Mouse (Mus musculus) megakaryocyte-erythroid progenitor cell, adult 5-6 weeks (primary cell): ENCODE measurements around the gene Ndufaf1. TPM values are rescaled to one million over a fixed set of nuclear protein-coding genes. Genes with fewer than 3 reads are reported as not detected.
"Not testable (repeated sequence)": the region's sequence is repeated elsewhere in the genome, so short reads cannot be mapped to it uniquely, and the experiment has no call there.

Experiments
- ATAC-seq: replicated peaks from 2 replicates; pipeline ENCODE4 v1.8.0; 2016; ENCODE audit warnings: mild to moderate bottlenecking, inconsistent platforms; ENCODE audit not compliant: severe bottlenecking, poor library complexity, low FRiP score, low TSS enrichment
- total RNA-seq, 2 experiments: library from RNA; stranded (forward) in 1 of 2; stranded (reverse) in 1 of 2; fragments of 200-1000, 215-1000 nt in 1 of 2; fragments of >200 nt in 1 of 2; fragmentation: Nextera tagmentation in 1 of 2; gene quantifications; 2 replicates each; pipeline ENCODE4 v1.2.3; 2014 to 2017

Gene Ndufaf1
- total RNA-seq (2014; fragmentation: Nextera tagmentation), result 45.0 and 46.6 TPM in 2 replicates
- 31.1 and 40.3 TPM in 2 replicates for total RNA-seq (2017)

DNA sequence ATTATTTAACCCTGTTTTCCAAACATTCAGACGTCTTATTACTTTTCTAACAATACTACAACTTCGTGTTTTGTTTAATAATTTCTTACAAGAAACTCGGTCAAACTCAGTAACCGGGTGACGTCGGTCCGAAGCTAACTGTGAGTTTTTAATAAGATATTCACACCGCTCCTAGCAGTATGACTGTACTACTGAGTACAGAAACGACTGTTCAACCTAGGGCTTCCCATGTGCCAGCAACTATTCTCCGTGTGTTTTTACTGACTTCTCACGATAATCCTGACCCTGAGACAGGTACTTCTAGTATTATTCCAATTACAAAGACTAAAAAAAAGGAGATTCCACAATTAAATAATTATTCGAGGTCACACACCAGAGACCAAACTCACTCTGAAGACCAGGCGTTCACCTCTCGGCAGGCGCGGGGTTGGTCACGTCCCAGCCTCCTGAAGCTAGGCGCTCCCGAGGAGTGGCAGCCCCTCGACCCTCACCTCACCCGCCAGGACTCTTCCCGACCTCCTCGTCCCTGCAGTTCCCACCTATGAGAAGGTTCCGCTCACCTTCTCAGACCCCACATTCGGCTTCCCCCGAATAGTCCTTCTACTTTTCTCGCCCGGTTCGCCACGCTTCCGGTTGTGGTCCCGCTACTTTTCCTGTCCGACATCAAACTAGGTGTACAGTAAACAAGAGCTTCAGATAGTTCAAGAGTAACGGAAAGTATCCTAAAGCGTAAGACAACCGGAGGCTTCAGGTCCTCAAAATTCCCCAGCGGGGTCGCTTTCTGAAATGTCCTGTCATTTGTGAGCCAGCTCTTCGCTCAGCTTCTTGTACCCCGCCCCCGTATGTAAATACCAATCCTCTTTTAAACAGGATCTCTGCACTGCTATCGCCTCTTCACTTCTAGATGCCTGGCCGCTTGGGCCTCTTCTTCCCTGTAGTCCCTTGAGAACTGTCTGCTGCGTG is at the start of gene Ndufaf1:
Gene Ndufaf1 (minus strand): TSS at position 608 of the 963 bp plus-strand sequence.
- peak; percentile 93 for ATAC-seq

DNA sequence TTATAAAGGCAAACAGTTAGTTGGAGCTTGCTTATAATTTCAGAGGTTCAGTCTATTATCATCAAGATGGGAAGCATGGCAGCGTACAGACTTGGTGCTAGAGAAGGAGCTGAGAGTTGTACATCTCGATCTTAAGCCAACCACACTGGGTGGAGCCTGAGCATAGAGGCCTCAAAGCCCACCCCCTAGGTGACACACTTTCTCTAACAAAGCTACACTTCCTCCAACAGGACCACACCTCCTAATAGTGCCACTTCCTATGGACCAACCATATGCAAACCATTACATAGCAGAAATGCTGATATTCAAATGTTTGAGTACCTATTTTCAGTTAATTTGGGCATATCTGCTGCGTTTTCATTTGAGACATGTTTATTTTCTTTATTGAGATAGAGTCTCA is 47.4 kb upstream of the Ndufaf1 start:
- no peak for ATAC-seq

DNA sequence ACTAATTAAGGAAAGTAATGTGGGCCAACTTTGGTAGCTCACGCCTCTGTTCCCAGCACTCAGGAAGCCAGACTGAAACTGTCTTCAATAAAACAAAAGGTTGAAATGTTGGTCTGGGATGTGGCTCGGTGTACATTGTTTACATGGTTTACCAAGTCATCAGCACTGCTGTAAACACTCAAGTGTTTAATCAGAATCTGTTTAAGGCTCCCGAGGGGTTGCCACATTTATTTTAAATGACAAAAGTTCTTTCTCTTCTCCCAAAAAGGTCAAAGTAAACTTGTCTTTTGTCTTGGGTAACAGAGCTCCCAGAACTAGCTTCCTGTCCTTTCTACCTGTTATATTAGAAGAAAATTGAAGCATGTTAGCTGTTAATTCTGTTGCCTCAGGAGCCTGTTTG is 45.0 kb upstream of the Ndufaf1 start:
- ATAC-seq, result no peak

DNA sequence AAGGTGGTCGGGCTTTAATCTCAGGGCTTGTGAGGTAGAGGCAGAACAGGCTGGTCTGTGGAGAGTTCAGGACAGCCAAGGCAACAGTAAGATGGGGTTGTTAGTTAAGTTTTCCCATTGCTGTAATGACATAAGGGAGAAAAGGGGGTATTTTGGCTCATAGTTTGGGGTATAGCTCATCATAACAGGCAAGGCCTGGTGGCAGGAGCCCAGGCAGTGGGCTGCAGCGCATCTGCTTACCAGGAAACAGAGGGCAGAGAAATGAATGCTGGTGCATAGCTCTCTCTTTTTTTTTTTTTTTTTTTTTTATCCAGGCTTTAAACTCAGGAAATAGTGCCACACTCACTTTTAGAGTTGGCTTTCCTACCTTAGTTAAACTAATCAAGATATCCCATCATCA is 40.5 kb upstream of the Ndufaf1 start:
- ATAC-seq, result no peak

DNA sequence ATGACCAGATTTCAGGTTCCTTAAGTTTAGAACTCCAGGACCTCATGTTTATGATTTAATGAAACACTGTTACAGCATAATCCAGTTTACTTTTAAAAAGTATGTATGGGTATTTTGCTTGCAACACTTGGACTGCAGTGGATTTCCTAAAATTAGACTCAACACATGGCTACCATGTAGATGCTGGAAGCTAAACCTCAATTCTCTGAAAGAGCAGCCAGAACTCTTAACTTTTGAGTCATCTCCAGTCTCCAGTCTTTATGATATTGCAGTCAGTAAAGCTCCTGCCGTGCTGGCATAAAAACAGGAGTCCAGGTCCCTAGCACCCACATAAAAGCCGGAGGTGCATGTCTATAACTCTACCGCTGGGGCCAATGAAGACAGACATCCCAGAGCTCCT is 37.3 kb upstream of the Ndufaf1 start:
- ATAC-seq, result no peak

DNA sequence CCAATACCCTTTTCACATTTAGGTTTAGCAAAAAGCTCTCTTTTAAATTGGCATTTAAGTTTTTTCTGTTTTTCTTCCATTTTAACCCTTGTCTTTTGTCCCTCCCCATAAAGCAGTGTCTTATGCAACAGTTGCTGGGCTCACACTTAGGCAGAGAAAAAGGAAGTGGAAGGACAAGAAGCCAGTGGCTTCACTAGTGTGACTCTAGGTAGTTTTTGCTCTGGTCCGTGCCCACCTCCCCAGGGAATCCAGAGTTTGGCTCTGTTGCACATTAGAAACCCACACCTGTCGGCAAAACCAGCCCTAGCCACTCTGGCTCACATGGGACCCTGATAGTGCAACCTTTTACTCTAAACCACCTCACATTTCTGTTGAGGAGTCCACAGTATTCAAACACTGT is 35.8 kb upstream of the Ndufaf1 start:
- no peak for ATAC-seq

DNA sequence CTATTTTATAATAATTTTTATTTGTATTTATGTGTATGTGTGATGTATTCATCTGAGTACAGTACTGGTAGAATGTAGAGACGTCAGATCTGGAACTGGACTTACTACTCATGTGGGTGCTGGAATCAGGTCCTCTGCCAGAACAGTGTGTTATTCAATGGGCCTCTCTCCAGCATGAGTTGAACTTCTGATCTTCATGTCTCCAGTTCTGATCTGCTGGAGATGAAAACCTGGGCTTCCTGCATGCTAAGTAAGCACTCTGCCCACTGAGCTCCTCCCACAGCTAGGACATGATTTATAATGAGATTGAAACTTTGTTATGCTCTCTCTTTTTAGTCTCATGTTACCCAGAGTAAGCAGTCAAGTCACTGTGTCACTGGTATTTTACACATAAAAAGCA is 33.5 kb upstream of the Ndufaf1 start:
- ATAC-seq, result no peak

DNA sequence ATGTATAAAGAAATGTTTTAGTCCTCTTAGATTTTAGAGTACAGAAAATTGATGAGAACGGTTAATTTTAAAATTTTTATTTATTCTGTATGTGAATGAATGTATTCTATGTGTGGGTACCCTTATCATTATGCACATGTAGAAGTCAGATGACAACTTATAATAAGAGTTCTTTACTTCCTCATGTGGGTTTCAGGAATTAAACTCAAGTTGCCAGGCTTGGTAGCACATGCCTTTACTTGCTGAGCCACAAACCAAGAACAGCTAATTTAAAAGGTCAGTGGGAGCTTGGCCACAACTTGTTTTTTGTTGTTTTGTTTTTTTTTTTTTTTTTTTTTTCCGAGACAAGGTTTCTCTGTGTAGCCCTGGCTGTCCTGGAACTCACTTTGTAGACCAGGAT is 32.2 kb upstream of the Ndufaf1 start:
- no peak for ATAC-seq

DNA sequence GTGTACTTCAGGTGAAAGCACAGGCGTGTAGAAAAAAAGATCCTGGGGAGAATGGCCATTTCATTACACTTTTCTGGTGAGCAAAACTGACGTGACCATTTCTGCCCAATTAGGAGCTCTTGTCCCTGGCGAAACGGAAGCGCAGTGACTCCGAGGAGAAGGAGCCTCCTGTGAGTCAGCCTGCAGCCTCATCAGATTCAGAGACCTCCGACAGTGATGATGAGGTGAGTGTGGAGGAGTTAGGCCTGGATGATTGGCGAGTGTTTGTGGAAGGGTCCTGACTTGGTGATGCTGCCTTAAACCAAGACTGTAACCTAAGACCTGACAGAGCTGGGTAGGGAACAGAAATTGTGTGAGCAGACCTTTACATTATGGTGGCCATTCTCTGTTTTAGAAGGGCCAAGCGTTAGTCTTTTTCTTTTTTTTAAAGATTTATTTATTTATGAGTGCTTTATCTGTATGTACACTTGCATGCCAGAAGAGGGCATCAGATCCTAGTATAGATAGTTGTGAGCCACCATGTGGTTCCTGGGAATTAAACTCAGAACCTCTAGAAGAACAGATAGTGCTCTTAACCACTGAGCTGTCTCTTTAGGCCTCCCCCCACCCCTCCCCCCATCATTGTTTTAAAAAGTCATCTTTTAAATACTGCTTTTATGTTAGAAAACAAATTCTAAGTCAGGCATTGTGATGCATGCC is 29.5 kb upstream of the Ndufaf1 start:
- ATAC-seq, result no peak

DNA sequence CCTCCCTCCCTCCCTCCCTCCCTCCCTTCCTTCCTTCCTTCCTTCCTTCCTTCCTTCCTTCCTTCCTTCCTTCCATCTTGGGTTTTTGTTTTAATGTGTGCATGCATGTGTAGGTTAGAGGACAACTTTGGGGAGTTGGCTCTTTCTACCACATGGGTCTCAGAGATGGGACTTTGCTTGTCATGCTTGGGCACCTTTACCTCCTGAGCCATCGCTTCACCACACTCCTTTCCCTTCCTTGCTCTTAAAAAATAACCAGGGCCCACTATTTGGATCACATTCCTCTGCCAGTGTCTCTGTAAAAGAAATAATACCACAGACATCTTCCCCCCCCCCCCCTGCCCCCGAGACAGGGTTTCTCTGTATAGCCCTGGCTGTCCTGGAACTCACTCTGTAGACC is 21.1 kb upstream of the Ndufaf1 start:
- ATAC-seq, result no peak

DNA sequence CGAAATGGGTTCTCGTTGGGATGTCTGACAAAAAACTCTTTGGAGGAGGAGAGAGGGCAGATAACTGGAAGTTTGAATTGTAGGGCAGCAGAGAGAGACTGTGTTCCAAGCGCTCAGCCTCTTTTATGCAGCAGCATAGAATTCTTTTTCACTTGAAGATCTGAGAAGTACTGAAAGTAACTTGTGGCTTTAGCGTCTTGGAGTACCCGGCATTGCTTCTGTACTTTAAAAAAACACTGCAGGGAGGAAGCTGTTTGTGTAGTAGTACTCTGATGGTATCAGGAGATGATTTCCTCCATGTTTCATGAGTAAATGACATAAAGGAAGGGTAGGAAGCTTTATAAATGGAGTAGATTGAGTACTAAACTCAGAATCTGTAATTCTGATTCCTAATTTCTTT is 13.2 kb upstream of the Ndufaf1 start:
- ATAC-seq, result no peak

DNA sequence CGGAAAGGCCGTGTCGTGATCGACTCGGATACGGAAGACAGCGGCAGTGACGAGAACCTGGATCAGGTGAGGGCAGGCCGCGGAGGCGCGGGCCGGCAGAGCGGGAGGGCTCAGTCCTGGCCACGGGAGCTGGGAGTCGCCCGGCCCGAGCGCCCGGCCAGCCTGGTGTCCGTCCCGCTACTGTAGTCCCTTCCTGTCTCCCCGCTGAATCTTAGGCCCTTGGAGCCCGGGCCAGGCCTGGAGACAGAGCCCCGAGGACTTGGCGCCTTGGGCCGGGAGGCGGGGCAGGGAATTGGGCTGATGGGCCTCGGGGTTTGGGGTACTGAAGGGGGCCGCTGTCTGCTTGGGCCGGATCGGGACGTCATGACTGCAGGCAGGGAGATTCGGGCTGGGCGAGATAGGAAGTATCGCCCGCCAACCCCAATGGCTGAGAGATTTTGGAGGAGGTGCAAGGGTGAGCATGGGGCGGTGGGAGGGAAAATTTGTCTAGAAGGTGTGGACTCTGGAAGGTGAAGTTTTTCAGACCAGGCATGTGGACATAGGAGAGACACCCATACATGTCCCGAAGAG is 12.7 kb upstream of the Ndufaf1 start:
- ATAC-seq, result peak; percentile 85

DNA sequence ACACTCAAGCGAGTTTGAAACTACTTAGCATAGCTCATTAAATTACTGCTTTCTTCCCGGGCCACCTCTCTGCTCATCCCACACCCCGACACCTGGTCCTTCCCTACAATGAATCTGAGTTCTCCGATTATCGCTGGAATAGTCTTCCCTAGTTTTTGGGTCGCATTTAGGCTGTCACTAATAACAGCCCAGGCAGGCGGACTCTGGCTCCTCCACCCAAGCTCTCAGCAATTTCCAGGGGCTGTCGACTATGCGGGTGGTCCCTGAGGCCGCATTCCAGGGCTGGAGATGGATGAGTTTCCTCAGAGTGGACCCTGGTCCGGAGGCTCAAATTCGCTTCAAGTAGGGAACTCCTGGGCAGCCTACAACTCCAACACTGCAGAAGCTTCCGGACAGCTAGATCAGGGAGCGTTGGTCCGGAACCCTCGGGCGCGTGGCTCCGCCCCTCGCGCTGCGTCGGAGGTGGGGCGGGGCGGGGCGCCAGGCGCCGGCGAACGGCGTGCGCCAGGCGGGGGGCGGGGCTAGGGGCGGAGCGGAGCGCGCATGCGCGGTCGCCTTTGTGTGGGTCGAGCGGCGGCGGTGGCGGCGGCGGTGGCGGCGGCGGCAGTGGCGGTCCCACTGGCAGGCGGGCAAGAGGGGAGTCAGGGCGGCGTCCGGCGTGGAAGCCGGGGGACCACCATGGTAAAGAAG is 12.0 kb upstream of the Ndufaf1 start, which contains the start of gene Rtf1:
Gene Rtf1 (plus strand): TSS at position 544 of the 690 bp plus-strand sequence.
- peak; percentile 88 for ATAC-seq

DNA sequence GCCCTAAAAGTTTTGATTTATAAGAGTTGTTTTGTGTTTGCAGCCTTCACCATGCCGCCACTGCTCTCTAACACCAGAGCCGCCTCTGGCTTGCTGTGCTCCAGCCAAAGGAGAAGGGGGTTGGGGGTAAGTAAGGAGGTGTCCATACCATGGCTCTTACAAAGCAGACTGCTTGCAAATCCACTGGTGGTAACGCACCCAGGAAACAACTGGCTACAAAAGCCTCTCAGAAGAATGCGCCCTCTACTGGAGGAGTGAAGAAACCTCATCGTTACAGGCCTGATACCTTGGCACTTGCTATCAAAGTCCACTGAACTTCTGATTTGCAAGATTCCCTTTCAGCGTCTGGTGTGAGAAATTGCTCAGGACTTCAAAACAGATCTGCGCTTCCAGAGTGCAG is 6.4 kb upstream of the Ndufaf1 start:
- ATAC-seq, result no peak

DNA sequence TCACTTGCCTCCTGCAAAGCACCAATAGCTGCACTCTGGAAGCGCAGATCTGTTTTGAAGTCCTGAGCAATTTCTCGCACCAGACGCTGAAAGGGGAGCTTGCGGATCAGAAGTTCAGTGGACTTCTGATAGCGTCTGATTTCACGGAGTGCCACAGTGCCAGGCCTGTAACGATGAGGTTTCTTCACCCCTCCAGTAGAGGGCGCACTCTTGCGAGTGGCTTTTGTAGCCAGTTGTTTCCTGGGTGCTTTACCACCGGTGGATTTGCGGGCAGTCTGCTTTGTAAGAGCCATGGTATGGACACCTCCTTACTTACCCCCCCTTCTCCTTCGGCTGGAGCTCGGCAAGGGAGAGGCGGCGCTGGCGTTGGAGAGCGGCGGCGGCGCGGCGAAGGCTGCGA is 3.1 kb upstream of the Ndufaf1 start:
- not testable (repeated sequence) for ATAC-seq

DNA sequence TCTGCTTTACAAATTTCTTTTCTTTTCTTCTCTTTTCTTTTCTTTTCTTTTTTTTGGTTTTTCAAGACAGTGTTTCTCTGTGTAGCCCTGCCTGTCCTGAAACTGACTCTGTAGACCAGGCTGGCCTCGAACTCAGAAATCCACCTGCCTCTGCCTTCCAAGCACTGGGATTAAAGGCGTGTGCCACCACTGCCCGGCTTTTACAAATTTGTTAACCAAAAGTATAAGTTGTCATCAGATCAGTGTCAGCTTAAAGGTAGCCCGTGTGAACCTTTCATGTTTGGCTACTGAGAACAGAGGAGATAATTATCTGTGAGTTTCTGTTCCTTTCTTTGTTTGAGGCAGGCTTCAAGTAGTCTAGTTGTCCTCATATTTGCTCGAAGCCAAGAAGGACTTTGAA is 18.4 kb downstream of the Ndufaf1 start:
- ATAC-seq, result no peak

DNA sequence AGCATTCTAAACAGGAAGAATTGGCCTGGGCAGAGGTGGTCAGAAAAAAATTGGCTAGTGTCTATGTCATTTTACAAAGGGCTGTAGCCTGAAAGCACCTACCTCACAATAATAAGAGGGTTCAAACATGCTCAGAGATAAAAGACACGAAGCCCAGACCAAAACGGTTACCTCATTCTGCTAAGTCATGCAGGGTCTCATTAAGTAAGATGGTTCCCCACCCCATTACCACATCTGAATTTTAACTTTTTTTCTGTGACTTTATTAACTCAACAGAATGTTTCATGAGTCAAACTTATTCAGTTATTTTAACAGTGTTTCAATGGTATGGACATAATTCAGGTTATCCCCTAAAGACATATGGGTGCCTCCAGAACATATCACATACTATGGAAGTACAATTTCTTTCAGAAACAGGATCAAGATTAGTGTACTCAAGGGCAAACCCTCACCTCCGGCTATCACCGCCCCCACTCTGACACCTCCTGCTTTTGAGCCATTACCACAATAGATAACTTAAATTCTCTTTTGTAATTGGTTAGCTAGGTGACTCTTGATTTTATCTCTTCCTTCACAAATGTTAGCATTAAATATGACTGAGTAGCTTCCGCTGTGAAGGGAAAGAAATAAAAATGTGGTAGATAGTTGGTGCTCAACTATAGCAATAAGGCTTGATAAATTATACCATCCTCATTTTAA is 21.3 kb downstream of the Ndufaf1 start:
- no peak for ATAC-seq

DNA sequence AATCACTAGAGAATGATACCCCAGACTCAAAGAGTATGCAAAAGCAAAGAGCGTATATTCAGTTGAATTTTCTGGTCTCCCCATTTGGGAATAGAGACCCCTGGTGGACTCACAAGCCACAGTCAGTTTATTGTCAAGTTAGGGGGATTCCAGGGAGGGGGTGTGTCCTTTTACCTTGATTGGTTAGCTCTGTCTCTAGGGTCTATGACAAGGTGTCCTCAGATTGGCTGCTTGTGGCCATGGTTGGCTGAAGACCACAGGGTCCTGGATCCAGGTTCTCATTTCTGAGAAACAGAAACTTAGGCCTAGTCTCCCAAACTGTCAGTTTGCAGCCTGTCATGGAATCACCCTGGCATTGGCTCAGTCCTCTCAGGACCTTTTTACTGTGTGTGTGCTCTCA is 25.8 kb downstream of the Ndufaf1 start:
- no peak for ATAC-seq

DNA sequence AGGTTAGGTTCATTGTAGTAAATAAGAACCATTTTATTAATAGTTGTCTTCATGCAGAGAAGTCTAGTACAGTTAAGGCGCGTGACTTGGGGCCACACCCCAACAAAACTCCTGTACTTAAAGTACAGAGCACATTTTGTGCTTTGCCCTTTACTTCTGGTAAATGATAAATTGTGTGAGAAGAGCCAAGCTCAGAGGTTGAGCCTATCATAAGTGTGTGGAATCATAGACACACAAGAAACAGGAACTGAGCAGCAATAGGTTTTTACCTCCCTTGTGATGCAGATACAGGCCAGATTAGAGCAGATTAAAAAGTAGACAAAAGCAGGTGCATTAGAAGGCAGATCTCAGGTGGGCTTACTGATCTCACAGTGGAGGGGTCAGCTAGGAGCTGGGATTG is 41.3 kb downstream of the Ndufaf1 start:
- no peak for ATAC-seq
